Mouse (Mus musculus): ENCODE measurements at regions not wholly inside any gene's neighbourhood (a gene's known extent, or its start where the extent isn't known, plus 50 kb on each side); places are given as distances from the start of the nearest gene placed in this dataset.
A peak's percentile ranks its signal among the peaks of the same experiment; 100 is the strongest.

- DNase-seq = peak; percentile 90
Observed at GRCm38 (mm10) chr8:34447880-34448830, 336.6 kb upstream of the Gm10131 start.

GRCm38 (mm10) chr8:34442688-34443087, 331.2 kb upstream of the Gm10131 start:
- no peak for DNase-seq

- no peak for DNase-seq
Observed at GRCm38 (mm10) chr8:34441756-34442155, 330.2 kb upstream of the Gm10131 start.

- no peak for DNase-seq
Observed at GRCm38 (mm10) chr8:34440771-34441170, 329.2 kb upstream of the Gm10131 start.

GRCm38 (mm10) chr8:34438771-34439170, 327.2 kb upstream of the Gm10131 start:
- no peak for DNase-seq

- no peak for DNase-seq
Observed at GRCm38 (mm10) chr8:34431985-34432384, 320.4 kb upstream of the Gm10131 start.

- no peak for DNase-seq
Observed at GRCm38 (mm10) chr8:34429231-34429630, 317.7 kb upstream of the Gm10131 start.

- DNase-seq = peak; percentile 67
Observed at GRCm38 (mm10) chr8:34401571-34401970, 290.0 kb upstream of the Gm10131 start.

GRCm38 (mm10) chr8:34398914-34399813, 287.6 kb upstream of the Gm10131 start:
- peak; percentile 43 for DNase-seq

- DNase-seq = peak; percentile 42
Observed at GRCm38 (mm10) chr8:34397583-34398411, 286.3 kb upstream of the Gm10131 start.

GRCm38 (mm10) chr8:34397225-34397582, 285.7 kb upstream of the Gm10131 start:
- DNase-seq = no peak

GRCm38 (mm10) chr8:34392981-34393828, 281.7 kb upstream of the Gm10131 start:
- peak; percentile 93 for DNase-seq

GRCm38 (mm10) chr8:34392208-34392980, 280.9 kb upstream of the Gm10131 start:
- peak; percentile 62 for DNase-seq

GRCm38 (mm10) chr8:34385806-34386439, 274.4 kb upstream of the Gm10131 start:
- no peak for DNase-seq

- DNase-seq = no peak
Observed at GRCm38 (mm10) chr8:34380615-34381014, 269.1 kb upstream of the Gm10131 start.

GRCm38 (mm10) chr8:34377154-34377553, 265.6 kb upstream of the Gm10131 start:
- no peak for DNase-seq

- DNase-seq = no peak
Observed at GRCm38 (mm10) chr8:34374242-34374641, 262.7 kb upstream of the Gm10131 start.

- DNase-seq = no peak
Observed at GRCm38 (mm10) chr8:34372666-34372980, 261.1 kb upstream of the Gm10131 start.

GRCm38 (mm10) chr8:34371973-34372665, 260.6 kb upstream of the Gm10131 start:
- DNase-seq = no peak

- no peak for DNase-seq
Observed at GRCm38 (mm10) chr8:34371391-34371790, 259.9 kb upstream of the Gm10131 start.
